Mouse (Mus musculus): ENCODE data around the gene Fam167b.

DNA sequence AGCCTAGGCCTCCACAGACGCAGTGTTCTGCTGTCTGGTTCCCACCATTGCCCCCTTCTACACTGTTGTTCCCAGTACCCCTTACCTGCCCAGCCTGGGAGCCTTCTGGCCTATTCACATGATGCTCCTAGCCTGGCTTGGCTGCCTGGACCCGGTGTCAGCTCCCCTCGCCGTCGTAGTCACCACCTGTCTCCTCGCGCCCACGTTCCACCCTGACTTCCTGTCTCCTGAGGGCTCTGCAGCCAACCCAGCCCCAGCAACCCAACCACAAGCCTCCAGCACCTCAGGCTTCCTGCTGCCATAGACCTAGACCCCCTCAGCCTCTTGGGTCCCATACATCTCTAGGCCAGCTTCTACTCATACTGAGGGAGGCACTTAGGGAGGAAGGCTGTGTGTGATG lies 4.9 kb downstream of the Fam167b start, which contains the start of gene Lck:
- no peak for TF ChIP-seq CTCF (IDR thresholded peaks at IDR 0.05; ENCODE audit: control insufficient read depth, insufficient read depth, low read length)
- peak; percentile 42; the same call in 1 of the 2 replicates for TF ChIP-seq POLR2A (IDR thresholded peaks at IDR 0.05; ENCODE audit: borderline replicate concordance, control insufficient read depth, low read depth, low read length)

All from bone marrow, adult 2 months (tissue).